Mouse (Mus musculus): Measurements from ENCODE around the gene Aplf.
"Not testable (repeated sequence)": the region's sequence is repeated elsewhere in the genome, so short reads cannot be mapped to it uniquely, and the experiment has no call there.

Aplf gene

DNA sequence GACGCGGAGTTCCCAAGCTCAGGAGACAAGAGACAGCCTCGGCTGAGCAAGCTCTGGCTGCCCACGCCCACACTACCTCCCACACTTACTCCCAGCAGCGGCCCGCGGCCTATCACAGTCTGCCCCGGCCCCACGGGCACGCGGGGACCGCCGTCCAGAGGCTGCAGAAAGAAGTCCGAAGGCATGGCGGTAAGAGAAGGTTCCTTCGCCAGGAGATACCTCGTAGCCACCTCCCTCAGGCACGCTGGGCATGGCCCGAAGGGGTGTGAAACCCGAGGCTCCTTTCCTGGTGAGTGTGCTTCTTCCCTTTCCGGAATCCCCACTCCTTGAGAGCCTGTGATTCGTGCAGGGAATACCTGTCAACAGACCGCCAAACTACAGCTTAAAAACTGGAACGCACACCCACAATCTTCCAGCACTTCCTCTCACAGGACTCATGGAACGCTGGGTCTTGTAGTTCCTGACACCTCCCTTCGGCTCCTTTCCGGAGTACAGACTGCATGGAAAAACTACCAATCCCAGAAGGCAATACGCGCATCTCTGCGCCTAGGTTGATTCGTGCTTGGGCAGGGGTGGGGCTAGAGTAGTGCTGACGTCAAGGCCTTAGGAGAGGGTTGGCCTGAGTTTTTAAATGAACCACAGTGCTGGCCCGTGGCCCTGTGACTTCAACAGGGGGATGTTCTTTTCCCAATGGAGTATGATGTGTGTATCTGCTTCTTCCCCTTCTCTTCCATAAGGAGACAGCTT, at the start of gene Aplf:
Gene Aplf, minus strand, starts transcription at position 423 of the 747 bp plus-strand sequence.
- DNase-seq (ENCODE audit: low spot score in 2 of 2) = peak; percentile 92 to 94

DNA sequence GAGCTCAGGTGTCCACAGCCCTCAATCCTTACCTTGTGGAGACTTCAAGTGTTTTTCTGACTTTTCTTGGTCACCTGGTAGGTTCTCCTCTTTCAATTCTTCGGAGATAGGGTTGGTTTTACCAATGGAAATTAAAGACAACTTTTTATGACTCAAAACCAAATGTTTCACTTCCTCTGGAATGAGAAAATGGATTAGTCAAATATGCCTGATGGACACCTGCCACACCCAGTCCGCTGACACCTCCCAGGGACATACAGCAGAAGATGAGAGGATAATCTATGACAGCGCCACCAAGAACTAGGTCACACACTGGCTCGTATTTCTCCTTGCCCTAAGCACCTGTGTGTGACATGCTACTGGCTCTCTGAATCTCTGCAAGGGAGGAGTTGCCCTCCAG, 42.1 kb upstream of the Aplf start:
- no peak for DNase-seq (ENCODE audit: low spot score in 2 of 2)

DNA sequence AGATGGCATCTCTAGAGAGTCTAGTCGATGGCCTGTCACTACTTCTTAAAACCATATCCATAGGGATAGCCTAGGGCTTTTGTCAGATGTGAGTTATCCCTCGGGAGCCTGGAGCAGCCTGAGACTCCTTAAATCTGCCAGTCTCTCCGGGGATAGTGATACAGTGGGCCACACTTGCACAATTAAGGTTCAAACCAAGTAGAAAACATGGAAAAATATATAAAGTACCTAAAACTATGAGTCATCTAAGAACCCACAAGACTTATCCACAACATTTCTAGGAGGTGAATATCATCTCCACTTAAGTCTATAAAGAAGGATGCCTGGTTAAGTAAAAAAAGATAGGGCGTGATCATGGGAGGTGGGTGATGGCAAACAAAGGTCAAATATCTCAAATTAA, 40.3 kb upstream of the Aplf start:
- no peak for DNase-seq (ENCODE audit: low spot score in 2 of 2)

DNA sequence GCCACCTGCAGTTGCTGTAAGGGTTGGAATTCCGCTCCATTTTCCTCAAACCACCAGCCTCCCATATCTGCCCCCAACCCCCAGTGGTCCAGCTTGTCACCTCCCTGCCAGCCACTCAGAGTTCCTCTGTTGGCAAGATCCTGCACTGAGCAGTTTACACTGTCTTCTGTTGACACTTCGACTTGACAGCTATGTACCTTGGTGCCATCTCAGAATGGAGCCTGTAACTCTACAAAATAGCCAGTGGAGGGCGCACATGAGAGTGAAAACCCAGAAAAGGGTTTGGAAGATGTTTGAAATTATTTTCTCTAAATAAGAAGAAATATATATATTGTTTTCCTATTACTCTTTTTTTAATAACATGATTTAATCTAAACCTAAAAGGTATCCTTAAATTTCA, 34.3 kb upstream of the Aplf start:
- DNase-seq (ENCODE audit: low spot score in 2 of 2) = no peak

DNA sequence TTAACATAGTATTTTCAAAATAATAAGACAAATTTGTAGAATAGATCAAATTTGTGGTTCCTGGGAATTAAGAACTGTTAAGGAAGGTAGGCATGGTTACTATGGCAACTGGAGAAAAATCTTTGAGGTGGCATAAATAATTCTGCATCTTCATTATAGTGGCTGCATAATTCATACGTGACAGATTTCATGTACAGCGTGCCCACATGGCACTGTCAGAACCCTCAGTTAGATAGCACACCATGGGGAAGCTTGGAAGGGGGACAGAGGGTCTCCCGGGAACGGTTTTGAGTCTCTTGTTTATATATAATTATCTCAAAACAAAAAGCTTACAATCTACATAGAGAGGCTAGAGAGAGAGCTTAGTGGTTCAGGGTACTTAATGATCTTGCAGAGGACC, 24.6 kb upstream of the Aplf start:
- DNase-seq (ENCODE audit: low spot score in 2 of 2) = no peak

DNA sequence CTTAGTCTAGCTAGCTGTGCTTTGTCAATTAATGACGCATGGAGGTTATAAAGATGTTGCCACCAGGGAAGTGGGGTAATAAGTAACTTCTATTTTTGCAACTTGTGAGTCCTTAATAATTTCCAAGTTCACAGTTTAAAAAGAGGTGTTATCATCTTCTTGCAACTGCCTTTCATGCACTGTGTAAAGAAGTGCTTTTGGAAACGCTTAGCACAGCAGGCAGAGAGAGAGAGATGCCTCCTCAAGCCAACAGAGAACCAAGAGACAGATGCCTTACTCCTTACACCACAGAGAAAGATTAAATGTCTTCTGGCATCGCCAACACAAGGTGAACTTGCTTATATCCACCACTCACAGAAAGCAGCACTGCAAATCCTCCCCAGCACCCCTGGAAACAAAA, 24.0 kb upstream of the Aplf start:
- no peak for DNase-seq (ENCODE audit: low spot score in 2 of 2)

DNA sequence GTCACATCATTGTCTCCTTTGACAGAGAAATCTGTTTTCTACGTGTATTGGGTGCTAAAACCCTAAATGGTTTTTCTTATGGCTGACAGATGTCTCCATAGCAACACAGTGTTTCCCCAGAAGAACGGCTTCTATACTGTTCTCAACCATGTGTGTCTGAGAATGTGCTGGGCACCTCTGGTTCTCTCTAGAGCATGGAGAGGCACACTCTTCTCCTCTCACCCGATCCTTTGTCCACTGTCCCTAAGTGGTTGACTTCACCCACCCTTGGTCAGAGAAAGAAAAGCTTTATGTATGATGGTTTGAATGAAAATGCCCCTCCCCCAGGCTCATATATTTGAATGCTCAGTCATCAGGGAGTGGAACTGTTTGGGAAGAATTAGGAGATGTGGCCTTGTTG, 8.4 kb upstream of the Aplf start:
- DNase-seq (ENCODE audit: low spot score in 2 of 2) = no peak

DNA sequence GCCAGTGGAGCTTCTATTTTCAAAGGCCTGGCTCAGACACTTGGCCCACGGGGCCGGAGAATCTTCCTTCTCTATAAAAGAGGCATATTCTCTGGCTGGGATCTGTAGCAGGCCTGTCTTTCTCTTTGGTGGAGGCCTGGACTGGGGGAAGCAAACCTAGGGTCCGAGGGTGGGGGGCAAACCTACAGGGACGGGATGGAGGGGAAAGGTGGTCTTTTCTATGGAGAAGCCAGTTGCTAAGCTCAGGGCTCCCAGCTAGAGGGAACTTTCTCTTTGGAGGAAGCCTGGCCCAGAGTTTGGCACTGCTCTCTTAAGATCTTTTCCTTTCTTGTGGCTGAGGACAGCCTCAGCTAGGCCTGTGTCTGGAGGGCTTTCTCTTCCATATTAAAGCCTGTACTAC, 668 bp upstream of the Aplf start:
- no peak for DNase-seq (ENCODE audit: low spot score in 2 of 2)

DNA sequence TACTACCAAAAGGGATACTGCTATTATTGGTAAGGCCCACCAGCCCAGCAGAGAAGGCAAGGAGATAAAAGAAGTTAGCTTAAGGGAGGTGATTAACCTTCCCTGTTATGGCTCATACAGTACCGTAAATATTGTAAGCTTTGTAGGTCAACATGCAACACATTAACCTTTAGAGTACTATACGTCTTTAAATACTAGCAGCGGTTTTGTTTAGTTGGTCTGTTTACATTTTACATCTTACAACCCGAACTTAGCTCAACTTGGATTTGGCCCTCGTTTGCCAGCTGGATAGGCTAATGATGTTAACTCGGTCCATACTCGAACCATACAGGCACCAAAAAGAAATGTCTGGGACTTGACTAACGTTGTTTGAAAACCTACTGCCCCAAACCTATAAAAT, 640 bp downstream of the Aplf start:
- DNase-seq (ENCODE audit: low spot score in 2 of 2) = no peak

DNA sequence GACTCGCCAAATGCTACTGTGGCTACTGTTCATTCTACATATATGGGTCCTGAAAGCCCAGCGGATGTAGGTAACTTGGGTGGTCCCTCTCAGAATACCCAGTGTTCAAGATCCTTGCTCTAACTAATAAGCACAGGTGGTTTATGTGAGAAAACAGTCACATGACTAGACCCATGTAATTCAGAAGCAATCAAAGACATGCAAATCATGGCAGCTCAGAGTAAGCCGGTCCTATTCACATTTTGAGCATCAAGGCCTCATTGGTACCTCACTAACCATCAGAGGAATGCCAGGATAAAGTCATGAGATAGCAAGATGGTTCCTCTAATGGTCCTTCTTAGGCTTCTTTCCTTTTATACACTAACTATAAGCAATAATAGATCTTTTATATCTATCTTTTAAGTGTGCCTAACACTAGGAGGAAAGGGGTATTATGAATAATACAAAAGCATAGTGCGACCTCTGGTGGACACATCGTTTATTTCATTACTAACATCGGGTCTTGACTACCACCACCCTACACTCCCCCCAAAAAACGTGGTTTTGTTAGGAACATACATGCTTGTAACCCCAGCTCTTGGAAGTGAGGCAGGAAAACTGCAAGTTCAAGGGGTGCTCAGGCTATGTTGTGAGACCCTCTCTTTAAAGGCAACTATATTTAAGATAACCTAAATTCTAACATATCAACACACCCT, 2.0 kb downstream of the Aplf start:
- peak; percentile 55 to 61 for DNase-seq (ENCODE audit: low spot score in 2 of 2)

DNA sequence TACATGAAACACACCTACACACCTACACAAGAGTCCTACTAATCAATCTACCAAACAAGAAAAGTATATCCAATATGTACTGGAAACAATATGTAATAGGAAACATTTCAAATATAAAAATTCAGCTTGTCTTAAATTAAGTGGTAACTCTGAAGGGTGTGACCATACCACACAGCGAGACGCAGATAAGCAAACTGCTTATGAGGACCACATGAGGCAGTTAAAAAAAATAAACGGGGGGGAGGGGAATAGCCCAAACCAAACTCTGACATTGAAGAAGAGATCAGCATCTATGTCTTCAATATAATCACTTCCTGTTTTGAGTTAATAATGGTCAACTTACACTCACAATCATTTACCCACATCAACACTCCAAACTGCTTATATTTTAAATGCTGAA, 3.3 kb downstream of the Aplf start:
- DNase-seq (ENCODE audit: low spot score in 2 of 2) = no peak

DNA sequence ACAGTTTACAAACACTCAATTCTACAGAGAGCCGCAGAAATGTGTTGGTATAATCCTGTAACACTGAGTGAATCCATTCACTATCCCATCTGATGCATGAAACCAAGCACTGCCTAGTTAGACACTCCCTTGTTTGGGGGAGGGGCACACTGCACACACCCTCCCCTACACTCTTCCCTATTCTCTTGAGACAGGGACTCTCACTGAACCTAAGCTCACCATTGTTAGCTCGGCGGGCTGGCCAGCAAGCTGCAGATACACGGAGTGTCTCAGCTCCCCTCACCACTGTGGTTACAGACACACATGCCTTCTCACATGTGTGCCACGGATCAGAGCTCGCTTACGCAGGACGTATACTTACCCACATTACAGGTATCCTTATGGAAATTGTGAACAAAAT, 4.2 kb downstream of the Aplf start:
- no peak for DNase-seq (ENCODE audit: low spot score in 2 of 2)

DNA sequence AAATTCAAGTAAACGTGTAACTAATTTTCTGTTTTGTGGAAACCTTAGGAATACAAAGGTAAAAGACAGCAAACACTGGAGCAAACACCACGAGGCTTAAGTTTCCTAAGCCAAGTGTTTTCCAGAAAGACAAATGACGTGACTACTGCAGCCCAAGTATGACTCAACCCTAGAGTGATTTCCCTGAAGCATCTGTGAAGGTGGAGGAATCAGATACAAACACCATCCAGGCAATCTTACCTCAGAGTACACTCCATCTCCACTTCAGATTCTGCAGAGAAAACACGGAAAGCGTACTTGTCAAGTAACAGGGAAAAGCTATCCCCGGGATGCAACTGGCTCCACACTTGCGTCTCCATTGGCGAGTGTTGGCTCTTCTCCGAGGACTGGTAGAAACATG, 8.5 kb downstream of the Aplf start:
- DNase-seq (ENCODE audit: low spot score in 2 of 2) = no peak

DNA sequence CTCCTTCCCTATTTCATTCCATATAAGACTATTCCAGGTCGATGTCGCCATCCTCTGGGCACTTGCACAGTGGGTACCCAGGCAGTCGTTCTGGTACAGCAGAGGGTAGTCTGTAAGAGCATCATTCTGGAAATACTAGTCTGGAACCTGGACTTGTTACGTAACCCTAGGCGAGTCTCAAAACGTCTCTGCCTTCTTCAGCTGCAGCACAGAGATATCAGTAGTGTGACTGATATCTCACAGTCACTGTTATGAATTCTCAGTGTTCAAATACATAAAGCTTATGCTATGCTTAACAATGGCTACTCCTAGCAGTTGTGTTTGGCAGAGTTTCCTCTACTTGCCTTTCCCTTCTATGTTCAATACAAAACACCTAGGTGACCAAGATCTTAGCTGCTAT, 9.8 kb downstream of the Aplf start:
- no peak for DNase-seq (ENCODE audit: low spot score in 2 of 2)

DNA sequence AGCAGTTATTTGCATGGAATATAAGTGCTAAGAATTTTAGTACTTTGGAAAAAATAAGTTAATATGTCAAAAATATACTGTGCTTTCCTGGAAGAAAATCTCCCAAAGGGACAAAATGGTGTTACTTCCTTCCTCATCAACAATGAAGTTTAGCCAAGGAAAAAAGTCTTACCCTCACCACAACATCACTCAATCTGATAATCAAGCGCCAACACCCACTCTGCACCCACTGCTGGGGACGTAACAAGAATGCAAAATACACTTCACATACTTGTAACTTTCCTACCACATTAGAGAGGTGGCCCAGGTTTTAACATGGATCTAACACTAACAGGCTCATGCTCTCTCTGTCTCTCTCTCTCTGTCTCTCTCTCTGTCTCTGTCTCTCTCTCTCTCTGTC, 10.3 kb downstream of the Aplf start:
- DNase-seq (ENCODE audit: low spot score in 2 of 2) = no peak

DNA sequence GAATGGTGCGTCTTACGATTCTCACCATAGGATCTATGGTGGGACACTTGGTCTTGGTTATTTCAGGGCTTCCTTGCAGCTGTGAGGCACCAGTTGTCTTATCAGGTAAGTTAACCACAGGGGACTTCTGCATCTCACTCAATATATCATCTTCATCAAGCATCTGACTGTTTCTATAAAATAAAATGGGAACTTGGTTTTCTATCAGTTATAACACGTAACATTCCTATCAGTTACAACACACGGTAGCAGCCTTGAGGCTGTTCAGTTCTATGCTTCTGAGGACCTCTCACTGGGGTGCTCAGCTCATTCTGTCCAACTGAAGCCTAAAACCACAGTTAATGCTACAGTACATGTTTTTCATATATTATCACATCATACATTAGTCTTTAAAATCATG, 13.2 kb downstream of the Aplf start:
- no peak for DNase-seq (ENCODE audit: low spot score in 2 of 2)

DNA sequence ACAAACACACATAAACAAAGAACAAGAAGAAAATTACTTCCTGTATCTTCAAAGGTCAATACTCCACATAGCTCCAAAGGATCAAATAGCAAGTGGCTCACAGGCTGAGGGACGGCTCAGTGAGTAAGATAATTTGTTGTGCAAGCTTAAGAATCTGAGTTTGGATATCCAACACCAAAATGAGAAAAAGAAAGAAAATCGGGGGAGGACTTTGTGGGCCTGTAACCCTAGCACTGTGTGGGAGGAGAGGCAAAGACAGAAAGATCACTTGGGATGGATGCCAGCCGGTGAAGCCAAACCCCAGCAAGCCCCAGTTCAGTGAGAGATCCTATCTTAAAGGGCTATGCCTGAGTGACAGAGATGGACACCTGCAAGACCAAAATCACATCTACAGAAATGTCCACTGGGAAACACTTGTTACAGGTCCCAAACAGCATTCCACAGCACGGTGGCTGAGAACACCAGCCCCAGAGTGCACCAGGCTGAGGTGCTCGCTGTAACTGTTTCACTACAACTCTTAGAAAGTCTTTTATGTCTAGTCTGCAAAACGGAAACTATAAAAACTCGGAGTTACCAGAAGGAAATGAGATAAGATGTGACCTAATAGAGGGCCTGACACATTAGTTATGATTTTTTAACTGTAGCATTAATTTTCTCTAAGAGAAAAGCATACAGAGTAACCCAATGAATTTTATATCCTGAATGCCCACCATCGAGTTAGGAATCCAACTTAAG, 17.9 kb downstream of the Aplf start:
- DNase-seq (ENCODE audit: low spot score in 2 of 2) = no peak

DNA sequence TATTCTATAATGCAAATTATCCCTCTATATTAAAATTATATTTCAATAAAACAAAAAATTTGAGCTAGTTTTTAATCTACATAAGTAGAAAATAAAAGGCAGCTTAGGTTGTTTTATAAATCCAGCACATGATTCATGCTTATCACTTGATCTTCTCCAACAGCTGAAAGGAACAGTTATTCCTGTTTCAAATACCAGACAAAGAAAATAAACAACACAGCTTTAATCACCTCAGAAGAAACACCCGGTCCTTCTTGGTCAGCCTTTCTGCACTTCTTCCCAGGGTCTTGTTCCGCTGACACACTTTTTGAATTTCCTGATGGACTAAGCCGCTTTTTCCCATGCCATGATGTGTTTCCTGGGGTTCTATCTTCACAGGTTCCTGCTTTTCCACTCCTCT, 18.5 kb downstream of the Aplf start:
- DNase-seq (ENCODE audit: low spot score in 2 of 2) = no peak

DNA sequence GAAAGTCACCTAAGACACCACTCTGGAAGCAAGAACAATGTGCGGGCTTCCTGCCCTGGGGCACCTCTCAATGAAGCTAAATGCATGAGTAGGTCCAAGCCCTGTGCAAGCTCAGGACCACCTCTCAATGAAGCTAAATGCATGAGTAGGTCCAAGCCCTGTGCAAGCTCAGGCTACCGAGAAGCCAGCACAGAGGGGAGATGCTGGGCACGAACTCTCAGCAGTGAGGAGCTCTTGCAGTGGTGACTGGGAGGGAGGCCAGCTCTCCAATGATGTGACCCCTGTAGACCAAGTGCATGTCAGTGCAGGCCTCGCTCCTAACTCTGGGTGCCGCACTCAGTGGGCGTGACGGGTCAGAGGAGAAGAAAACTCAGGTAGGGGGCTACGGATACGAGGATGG, 19.3 kb downstream of the Aplf start:
- no peak for DNase-seq (ENCODE audit: low spot score in 2 of 2)

DNA sequence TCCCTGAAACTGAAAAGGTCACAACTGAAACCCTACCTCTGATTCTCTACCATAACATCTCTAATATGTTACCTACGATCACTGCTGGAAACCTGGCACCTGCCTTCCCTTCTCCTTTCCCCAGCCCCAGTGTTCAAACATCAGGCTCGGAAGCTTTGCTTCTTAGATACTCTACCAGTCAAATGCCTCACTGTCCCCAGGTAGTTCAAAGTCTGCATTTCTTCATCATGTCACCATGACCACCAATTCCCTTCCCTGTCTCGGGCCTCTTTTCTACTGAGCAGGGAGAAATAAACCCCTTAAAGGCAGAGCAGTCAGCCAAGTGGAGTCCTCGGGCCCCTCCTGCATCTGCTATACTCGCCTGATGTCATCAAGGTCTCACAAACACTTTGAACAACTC, 20.2 kb downstream of the Aplf start:
- no peak for DNase-seq (ENCODE audit: low spot score in 2 of 2)

DNA sequence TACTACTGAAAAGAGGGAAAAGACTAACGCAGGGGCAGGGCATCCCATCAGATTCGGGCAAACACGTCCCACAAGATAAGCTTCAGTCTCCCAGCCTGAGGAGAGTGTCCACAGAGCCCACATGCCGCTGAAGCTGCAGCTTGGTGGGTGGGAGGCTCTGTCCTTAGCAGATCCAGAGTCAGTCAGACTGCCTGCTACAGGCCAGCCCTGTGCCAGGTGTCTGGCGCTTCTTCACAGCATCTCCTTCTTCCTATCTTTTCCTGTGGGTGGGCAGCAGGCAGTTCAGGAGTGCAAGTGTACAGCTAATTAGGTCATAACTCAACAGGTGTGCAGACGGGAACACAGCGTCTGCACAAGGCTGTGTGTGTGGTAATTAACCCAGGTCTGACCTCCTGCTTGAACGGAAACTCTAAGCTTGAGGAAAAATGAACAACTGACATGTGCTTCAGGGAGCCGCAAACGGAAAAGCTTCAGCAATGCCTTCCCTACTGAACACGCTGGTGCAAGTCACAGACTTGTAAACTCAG, 33.8 kb downstream of the Aplf start:
- no peak for DNase-seq (ENCODE audit: low spot score in 2 of 2)

DNA sequence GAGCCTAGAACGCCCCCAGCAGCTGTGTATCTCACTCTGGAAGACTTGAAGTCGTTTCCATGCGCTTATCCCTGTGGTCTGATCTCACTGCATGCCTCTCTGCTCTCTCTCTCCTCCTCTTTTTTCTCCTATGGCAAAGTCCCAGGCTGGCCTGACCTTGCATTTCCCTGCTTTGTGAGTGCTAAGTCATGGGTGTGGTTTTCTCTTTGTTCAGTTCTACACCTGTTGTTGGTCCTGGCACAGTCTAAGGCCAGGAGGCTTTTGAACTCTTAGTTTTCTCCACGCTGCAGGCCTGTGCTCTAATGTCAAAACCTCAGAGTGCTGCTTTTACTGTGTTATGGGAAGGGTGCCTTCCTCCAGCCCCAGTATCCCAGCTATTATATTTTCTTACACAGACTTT, 39.8 kb downstream of the Aplf start:
- no peak for DNase-seq (ENCODE audit: low spot score in 2 of 2)

DNA sequence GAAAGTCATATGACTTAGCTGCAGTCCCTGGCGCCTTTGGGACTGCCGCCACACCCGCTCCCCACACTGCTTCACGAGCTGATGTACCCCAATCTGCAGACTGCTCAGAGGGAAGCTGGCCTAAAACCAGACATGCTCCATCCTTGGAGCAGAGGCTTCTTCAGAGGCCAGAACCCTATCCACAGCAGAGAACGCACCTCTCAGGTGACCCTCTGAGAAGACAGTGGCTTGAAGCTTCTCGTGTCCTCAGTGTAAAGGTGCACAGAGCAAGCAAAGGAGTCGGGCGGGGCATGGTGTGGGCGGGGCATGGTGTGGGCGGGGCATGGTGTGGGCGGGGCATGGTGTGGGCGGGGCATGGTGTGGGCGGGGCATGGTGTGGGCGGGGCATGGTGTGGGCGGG, 43.1 kb downstream of the Aplf start:
- DNase-seq (ENCODE audit: low spot score in 2 of 2) = not testable (repeated sequence)

Data from right cerebral cortex, adult 2 months (tissue).